8 mouse cellular contexts compared by ENCODE assay signal in genomic region chr12:70226655-70227054, GRCm38 (mm10). TPM values are rescaled to one million over a fixed set of nuclear protein-coding genes. Genes with fewer than 3 reads are reported as not detected.
DNase-seq lines count a peak whose midpoint lies in the region; ATAC-seq and TF ChIP-seq lines count a peak whose summit lies in the region.

No protein-coding gene starts in this region.

- peak; percentile 3; the same call in 1 of the 2 replicates for ATAC-seq in lung, embryonic 14.5 days (ENCODE audit: insufficient read depth)
- 0 out of 2 replicates have a peak, but pooled peaks have one; percentile 11 for ATAC-seq in forebrain, embryonic 13.5 days
- ATAC-seq in limb, embryonic 12.5 days (ENCODE audit: insufficient number of reproducible peaks, insufficient read depth, low FRiP score, low TSS enrichment, low read depth): no peak
- peak; percentile 33; the same call in 1 of the 2 replicates for ATAC-seq in neural tube, embryonic 14.5 days (ENCODE audit: low read depth)

- peak overlapping the region; percentile 75; the same call in 1 of the 2 replicates for H3K27ac ChIP-seq in lung, embryonic 14.5 days (ENCODE audit: low read depth)
- H3K27ac ChIP-seq in forebrain, embryonic 13.5 days: no peak overlapping the region
- H3K27ac ChIP-seq in limb, embryonic 12.5 days: no peak overlapping the region
- no peak overlapping the region for H3K27ac ChIP-seq in neural tube, embryonic 14.5 days (ENCODE audit: low read depth, low read length)

- H3K9ac ChIP-seq in lung, embryonic 14.5 days: peak overlapping the region; percentile 60
- peak overlapping the region; percentile 58; the same call in 1 of the 2 replicates for H3K9ac ChIP-seq in forebrain, embryonic 13.5 days
- H3K9ac ChIP-seq in limb, embryonic 12.5 days (replicated peaks): peak overlapping the region; percentile 66
- H3K9ac ChIP-seq in neural tube, embryonic 14.5 days (replicated peaks; ENCODE audit: low read depth, low read length): no peak overlapping the region

- H3K9me3 ChIP-seq in lung, embryonic 14.5 days (ENCODE audit: low read depth, low read length): no peaks in the 10 kb centered on the region
- no peaks in the 10 kb centered on the region for H3K9me3 ChIP-seq in forebrain, embryonic 13.5 days (replicated peaks)
- H3K9me3 ChIP-seq in limb, embryonic 12.5 days: no peaks in the 10 kb centered on the region
- H3K9me3 ChIP-seq in neural tube, embryonic 14.5 days (ENCODE audit: control insufficient read depth, low read length): no peaks in the 10 kb centered on the region

- H3K36me3 ChIP-seq in lung, embryonic 14.5 days (ENCODE audit: insufficient read depth): 0 out of 2 replicates have a peak, but pooled peaks cover 2% of the 10 kb centered on the region
- no peaks in the 10 kb centered on the region for H3K36me3 ChIP-seq in forebrain, embryonic 13.5 days (ENCODE audit: poor library complexity, severe bottlenecking)
- H3K36me3 ChIP-seq in limb, embryonic 12.5 days: no peaks in the 10 kb centered on the region
- no peaks in the 10 kb centered on the region for H3K36me3 ChIP-seq in neural tube, embryonic 14.5 days (ENCODE audit: control insufficient read depth, insufficient read depth, low read length)

- H3K4me1 ChIP-seq in lung, embryonic 14.5 days (ENCODE audit: insufficient read depth): peaks cover 4% of the 10 kb centered on the region; the same call in 1 of the 2 replicates
- peaks cover 18% of the 10 kb centered on the region for H3K4me1 ChIP-seq in forebrain, embryonic 13.5 days
- H3K4me1 ChIP-seq in limb, embryonic 12.5 days (replicated peaks): peaks cover 12% of the 10 kb centered on the region; the same call in 1 of the 2 replicates
- peaks cover 3% of the 10 kb centered on the region; the same call in 1 of the 2 replicates for H3K4me1 ChIP-seq in neural tube, embryonic 14.5 days (ENCODE audit: control insufficient read depth, insufficient read depth, low read length)

- 22% methylated on average over 5 of the region's 5 CpGs for WGBS in lung, embryonic 14.5 days
- WGBS in forebrain, embryonic 13.5 days: 33% methylated on average over 5 of the region's 5 CpGs
- WGBS in limb, embryonic 12.5 days: 29% methylated on average over 5 of the region's 5 CpGs
- WGBS in neural tube, embryonic 14.5 days: 35% methylated on average over 5 of the region's 5 CpGs

- H3K4me2 ChIP-seq in lung, embryonic 14.5 days: peak overlapping the region; percentile 92
- H3K4me2 ChIP-seq in forebrain, embryonic 13.5 days: peak overlapping the region; percentile 77
- peak overlapping the region; percentile 90 for H3K4me2 ChIP-seq in limb, embryonic 12.5 days
- H3K4me2 ChIP-seq in neural tube, embryonic 14.5 days (ENCODE audit: low read depth, low read length): peak overlapping the region; percentile 77; the same call in 1 of the 2 replicates

- TF ChIP-seq CTCF in lung, embryonic 14.5 days (IDR thresholded peaks at IDR 0.05; ENCODE audit: low read depth): no peak

- H3K4me3 ChIP-seq in lung, embryonic 14.5 days (ENCODE audit: low read depth, low read length): peak overlapping the region; percentile 54
- peak overlapping the region; percentile 46; the same call in 1 of the 2 replicates for H3K4me3 ChIP-seq in forebrain, embryonic 13.5 days
- H3K4me3 ChIP-seq in limb, embryonic 12.5 days (replicated peaks): peak overlapping the region; percentile 46
- no peak overlapping the region for H3K4me3 ChIP-seq in neural tube, embryonic 14.5 days (ENCODE audit: low read depth, low read length)

- no peaks in the 10 kb centered on the region for H3K27me3 ChIP-seq in lung, embryonic 14.5 days (ENCODE audit: insufficient read depth, low read length)
- H3K27me3 ChIP-seq in forebrain, embryonic 13.5 days: peaks cover 11% of the 10 kb centered on the region; the same call in 1 of the 2 replicates
- H3K27me3 ChIP-seq in limb, embryonic 12.5 days: peaks cover 5% of the 10 kb centered on the region
- no peaks in the 10 kb centered on the region for H3K27me3 ChIP-seq in neural tube, embryonic 14.5 days (ENCODE audit: control insufficient read depth, insufficient read depth, low read length)

- no peak for DNase-seq in lung, embryonic 14.5 days
- DNase-seq in lung, postnatal 14 days: no peak
- DNase-seq in layer of hippocampus, adult 11-12 months (ENCODE audit: low spot score): no peak
- DNase-seq in cerebellum, adult 11 months: no peak
- no peak for DNase-seq in cerebellum, adult 8-10 months

RNA-seq across cellular contexts. Expression of gene Pygl, which starts 4.6 kb away (rescaled TPM):
- polyA plus RNA-seq in lung, embryonic 14.5 days (2014; fragmentation: Nextera tagmentation; extraction: Ambion mirVana): 39.0 and 39.8 TPM in 2 replicates
- 2.5 and 3.4 TPM in 2 replicates for polyA plus RNA-seq in forebrain, embryonic 13.5 days (2015; fragmentation: Nextera tagmentation; extraction: Ambion mirVana)
- polyA plus RNA-seq in limb, embryonic 12.5 days (2016; fragmentation: Nextera tagmentation; extraction: Ambion mirVana): 8.9 and 9.8 TPM in 2 replicates
- polyA plus RNA-seq in neural tube, embryonic 14.5 days (2014; fragmentation: Nextera tagmentation; extraction: Ambion mirVana): 8.1 and 9.2 TPM in 2 replicates
